Mouse (Mus musculus) liver, embryonic 14.5 days (tissue): ENCODE measurements around the gene Rtel1. TPM values are rescaled to one million over a fixed set of nuclear protein-coding genes. Genes with fewer than 3 reads are reported as not detected.

Experiments used
- ATAC-seq: fragments of 200-750 bp; cut with Nextera tagmentation; 2 replicates; pipeline ENCODE4 v1.8.0; 2017; ENCODE audit warnings: moderate number of reproducible peaks, mild to moderate bottlenecking, moderate library complexity; ENCODE audit not compliant: insufficient read depth
- DNase-seq, 3 experiments: peaks; one replicate each; pipeline ENCODE4 v3.0.0-alpha.2; 2012 to 2013; ENCODE audit warnings: low read depth in 3 of 3, low spot score in 3 of 3
- H3K27ac ChIP-seq: fragments of 300-500 bp; sonication (generic); 2 replicates; pipeline ENCODE4 v1.5.1; 2014; ENCODE audit warnings: moderate library complexity, mild to moderate bottlenecking, control low read depth, inconsistent platforms
- H3K27me3 ChIP-seq: fragments of 300-500 bp; sonication (generic); 2 replicates; pipeline ENCODE4 v1.6.1; 2014; ENCODE audit warnings: mild to moderate bottlenecking, low read length, moderate library complexity; ENCODE audit not compliant: control insufficient read depth, insufficient read depth
- H3K36me3 ChIP-seq: fragments of 300-500 bp; sonication (generic); replicated peaks from 2 replicates; pipeline ENCODE4 v1.6.1; 2014; ENCODE audit warnings: low read depth; ENCODE audit not compliant: control insufficient read depth, insufficient read depth
- H3K4me1 ChIP-seq, 2 experiments: fragments of 200-500 bp in 1 of 2; fragments of 300-500 bp in 1 of 2; sonication (generic) in 1 of 2; replicated peaks; 2 replicates each; pipeline ENCODE4 v1.6.1; 2012 to 2014; ENCODE audit warnings: antibody characterized with exemption in 1 of 2, inconsistent platforms in 1 of 2, low read length in 1 of 2; ENCODE audit not compliant: control insufficient read depth in 2 of 2, insufficient read depth in 2 of 2
- H3K4me2 ChIP-seq: fragments of 300-500 bp; sonication (generic); 2 replicates; pipeline ENCODE4 v1.6.1; 2014; ENCODE audit warnings: low read depth, mild to moderate bottlenecking, control low read depth, moderate library complexity
- H3K4me3 ChIP-seq, 2 experiments: fragments of 200-500 bp in 1 of 2; fragments of 300-500 bp in 1 of 2; sonication (generic) in 1 of 2; 2 replicates each; pipeline ENCODE4 v1.5.1; 2012 to 2014; ENCODE audit warnings: low read depth in 2 of 2, low read length in 2 of 2, mild to moderate bottlenecking in 2 of 2, control low read depth in 1 of 2, inconsistent platforms in 1 of 2, moderate library complexity in 1 of 2; ENCODE audit not compliant: insufficient read depth in 1 of 2
- H3K9ac ChIP-seq: fragments of 300-500 bp; sonication (generic); replicated peaks from 2 replicates; pipeline ENCODE4 v1.6.1; 2014; ENCODE audit warnings: mild to moderate bottlenecking, control low read depth, moderate library complexity
- H3K9me3 ChIP-seq: fragments of 300-500 bp; sonication (generic); 2 replicates; pipeline ENCODE4 v1.6.1; 2016; ENCODE audit warnings: low read length, mixed read lengths; ENCODE audit not compliant: control insufficient read depth
- CTCF ChIP-seq: IDR thresholded peaks from 2 replicates; pipeline ENCODE4 v1.5.1; 2016; ENCODE audit warnings: antibody characterized with exemption, low read depth, control low read depth
- EP300 ChIP-seq: IDR thresholded peaks from 2 replicates; pipeline ENCODE4 v1.6.1; 2016; ENCODE audit warnings: antibody characterized with exemption, low read depth
- WGBS: fragments of 180-500 bp; shearing (Covaris S2); extraction: QIAGEN DNeasy Blood & Tissue Kit; methylation state at CpG from one replicate; pipeline ENCODE4 v1.1.7; 2014; ENCODE audit not compliant: insufficient replicate concordance; 5-methylcytosine and 5-hydroxymethylcytosine counted together
- polyA plus RNA-seq, 2 experiments: library from polyadenylated mRNA; depleted of rRNA in 1 of 2; stranded (reverse) in 1 of 2; unstranded in 1 of 2; fragments of >200 nt; fragmentation: Nextera tagmentation in 1 of 2; extraction: Ambion mirVana in 1 of 2; gene quantifications; 2 replicates each; pipeline versions ENCODE4 v1.2.1 to v1.2.3; 2012 to 2014

Gene Rtel1
- polyA plus RNA-seq, 2 experiments: 26.2 to 39.1 TPM

- ATAC-seq: no peak
- H3K36me3 ChIP-seq: peaks cover 8% of the 10 kb centered on the region
- no peak overlapping the region for H3K4me2 ChIP-seq
- H3K4me3 ChIP-seq: no peak overlapping the region
- no peaks in the 10 kb centered on the region for H3K9me3 ChIP-seq
- H3K27me3 ChIP-seq: no peaks in the 10 kb centered on the region
- no peak for TF ChIP-seq CTCF
- no peak for TF ChIP-seq EP300
- WGBS: 82% methylated on average over 3 of the region's 3 CpGs
- no peak overlapping the region for H3K27ac ChIP-seq
- H3K9ac ChIP-seq: no peak overlapping the region
- H3K4me1 ChIP-seq: no peaks in the 10 kb centered on the region
- no peak for DNase-seq
Observed at GRCm38 (mm10) chr2:181385885-181386284, 66.3 kb downstream of the Rtel1 start.

GRCm38 (mm10) chr2:181386663-181387210 lies 67.2 kb downstream of the Rtel1 start:
- H3K36me3 ChIP-seq: peaks cover 16% of the 10 kb centered on the region
- H3K4me1 ChIP-seq: no peaks in the 10 kb centered on the region
- TF ChIP-seq CTCF (no peak), EP300 (no peak)
- H3K4me2 ChIP-seq: no peak overlapping the region
- ATAC-seq (no peak), DNase-seq (no peak)
- WGBS: 77% methylated on average over 3 of the region's 4 CpGs
- no peak overlapping the region for H3K27ac ChIP-seq
- H3K27me3 ChIP-seq: no peaks in the 10 kb centered on the region
- H3K4me3 ChIP-seq: no peak overlapping the region
- H3K9ac ChIP-seq: no peak overlapping the region
- no peaks in the 10 kb centered on the region for H3K9me3 ChIP-seq

- H3K4me1 ChIP-seq: no peaks in the 10 kb centered on the region
- H3K9ac ChIP-seq: no peak overlapping the region
- DNase-seq (no peak), ATAC-seq (no peak)
- H3K36me3 ChIP-seq: peaks cover 12% of the 10 kb centered on the region
- H3K27ac ChIP-seq: no peak overlapping the region
- no peak overlapping the region for H3K4me2 ChIP-seq
- H3K9me3 ChIP-seq: no peaks in the 10 kb centered on the region
- WGBS: 74% methylated on average over 4 of the region's 4 CpGs
- H3K4me3 ChIP-seq: no peak overlapping the region
- no peak for TF ChIP-seq EP300
- TF ChIP-seq CTCF: no peak
- no peaks in the 10 kb centered on the region for H3K27me3 ChIP-seq
Observed at GRCm38 (mm10) chr2:181390136-181390870, 70.8 kb downstream of the Rtel1 start.

GRCm38 (mm10) chr2:181391022-181391421 lies 71.5 kb downstream of the Rtel1 start:
- WGBS: 82% methylated on average over 15 of the region's 15 CpGs
- TF ChIP-seq EP300 (no peak), CTCF (no peak)
- Histone ChIP-seq H3K4me3 (no peak overlapping the region), H3K27me3 (no peaks in the 10 kb centered on the region), H3K4me1 (no peaks in the 10 kb centered on the region), H3K9ac (no peak overlapping the region), H3K4me2 (no peak overlapping the region), H3K9me3 (no peaks in the 10 kb centered on the region), H3K27ac (no peak overlapping the region), H3K36me3 (peaks cover 12% of the 10 kb centered on the region)
- ATAC-seq: no peak
- DNase-seq: no peak

GRCm38 (mm10) chr2:181391541-181391940 lies 72.0 kb downstream of the Rtel1 start:
- no peak overlapping the region for H3K4me2 ChIP-seq
- H3K9me3 ChIP-seq: no peaks in the 10 kb centered on the region
- no peak overlapping the region for H3K9ac ChIP-seq
- H3K36me3 ChIP-seq: peaks cover 12% of the 10 kb centered on the region
- H3K4me3 ChIP-seq: no peak overlapping the region
- no peak for DNase-seq
- H3K4me1 ChIP-seq: no peaks in the 10 kb centered on the region
- no peak overlapping the region for H3K27ac ChIP-seq
- TF ChIP-seq CTCF (no peak), EP300 (no peak)
- H3K27me3 ChIP-seq: no peaks in the 10 kb centered on the region
- 65% methylated on average over 2 of the region's 2 CpGs for WGBS
- ATAC-seq: no peak
